Mouse (Mus musculus) ES-Bruce4 (cell line): ENCODE data around the gene Pde4d.

ENCODE experiments used
- CTCF ChIP-seq: IDR thresholded peaks from one replicate; pipeline ENCODE4 v1.8.1; 2011; ENCODE audit warnings: low read depth, low read length
- EP300 ChIP-seq: IDR thresholded peaks from 2 replicates; pipeline ENCODE4 v1.6.1; 2011; ENCODE audit warnings: low read depth, low read length; ENCODE audit not compliant: insufficient read depth
- POLR2A ChIP-seq: IDR thresholded peaks from one replicate; pipeline ENCODE4 v1.8.1; 2011; ENCODE audit warnings: low read length; ENCODE audit not compliant: insufficient read depth

DNA sequence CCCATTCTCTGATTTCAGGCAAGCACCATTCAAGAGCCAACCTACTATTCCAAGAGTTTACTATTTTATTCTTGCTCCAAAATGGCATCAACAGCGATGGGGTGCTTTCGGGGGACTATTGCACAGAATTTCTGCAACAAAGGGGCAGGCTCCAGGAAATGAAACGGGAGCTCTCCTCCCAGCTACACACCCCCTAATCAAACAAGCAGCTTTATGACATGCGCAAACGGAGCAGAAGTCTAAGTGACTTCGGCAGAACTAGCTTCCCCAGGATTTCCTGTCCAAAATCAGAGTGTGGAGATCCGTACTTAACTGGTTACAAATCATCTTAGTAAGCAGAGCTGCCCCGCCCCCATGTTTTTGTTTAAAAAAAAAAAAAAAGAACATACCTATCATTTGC lies 990.6 kb downstream of the Pde4d start:
- no peak for TF ChIP-seq POLR2A
- no peak for TF ChIP-seq EP300
- TF ChIP-seq CTCF, result no peak
